Mouse (Mus musculus) cortical plate, adult 2 months (tissue): ENCODE measurements around the gene Trp53.

Source experiments
- CTCF ChIP-seq: fragments of 200-500 bp; IDR thresholded peaks from 2 replicates; pipeline ENCODE4 v1.5.1; 2011; ENCODE audit warnings: mild to moderate bottlenecking, control low read depth, low read length; ENCODE audit not compliant: insufficient read depth; ENCODE audit errors: extremely low read depth
- POLR2A ChIP-seq: fragments of 200-500 bp; IDR thresholded peaks from 2 replicates; pipeline ENCODE4 v1.6.1; 2011; ENCODE audit warnings: mild to moderate bottlenecking, low read length, control low read depth; ENCODE audit not compliant: insufficient read depth; ENCODE audit errors: extremely low read depth

GRCm38 (mm10) chr11:69610899-69611298 lies 30.7 kb downstream of the Trp53 start:
- TF ChIP-seq CTCF = no peak
- no peak for TF ChIP-seq POLR2A
